Mouse (Mus musculus): Measurements from ENCODE around the gene Cldnd2. TPM values are rescaled to one million over a fixed set of nuclear protein-coding genes. Genes with fewer than 3 reads are reported as not detected.

Gene Cldnd2
- polyA plus RNA-seq, 1 experiment, result 279 TPM

GRCm38 (mm10) chr7:43436341-43437255 is 4.0 kb upstream of the Cldnd2 start, which contains the start of gene Nkg7:
Gene Nkg7, plus strand, starts transcription at chr7:43437073.
- Histone ChIP-seq H3K4me3 (ENCODE audit: control insufficient read depth, low read depth, low read length) (no peak within 1 kb of the TSS), H3K27ac (ENCODE audit: control insufficient read depth, insufficient read depth, low read depth, low read length) (no peak within 1 kb of the TSS), H3K36me3 (ENCODE audit: control insufficient read depth, insufficient read depth, low read length) (no peaks in the 10 kb centered on the region), H3K4me1 (ENCODE audit: control insufficient read depth, insufficient read depth, low read length) (no peaks in the 10 kb centered on the region), H3K27me3 (ENCODE audit: control insufficient read depth, insufficient read depth, low read length) (no peaks in the 10 kb centered on the region)
- TF ChIP-seq CTCF (IDR thresholded peaks at IDR 0.05; ENCODE audit: control insufficient read depth, insufficient read depth, insufficient replicate concordance, low read depth, low read length), result no peak
- no peak for TF ChIP-seq POLR2A (IDR thresholded peaks at IDR 0.05; ENCODE audit: control insufficient read depth, low read depth, low read length)

- Histone ChIP-seq H3K4me1 (ENCODE audit: control insufficient read depth, insufficient read depth, low read length) (peaks cover 15% of the 10 kb centered on the region), H3K36me3 (ENCODE audit: control insufficient read depth, insufficient read depth, low read length) (no peaks in the 10 kb centered on the region), H3K27ac (ENCODE audit: control insufficient read depth, insufficient read depth, low read depth, low read length) (no peak overlapping the region), H3K4me3 (ENCODE audit: control insufficient read depth, low read depth, low read length) (no peak overlapping the region), H3K27me3 (ENCODE audit: control insufficient read depth, insufficient read depth, low read length) (no peaks in the 10 kb centered on the region)
- TF ChIP-seq POLR2A (IDR thresholded peaks at IDR 0.05; ENCODE audit: control insufficient read depth, low read depth, low read length), result no peak
- TF ChIP-seq CTCF (IDR thresholded peaks at IDR 0.05; ENCODE audit: control insufficient read depth, insufficient read depth, insufficient replicate concordance, low read depth, low read length), result no peak
These were observed 2.0 kb upstream of the Cldnd2 start for GRCm38 (mm10) chr7:43438611-43439010.

- H3K4me3 ChIP-seq (ENCODE audit: control insufficient read depth, low read depth, low read length), result peak overlapping the region; percentile 89
- no peaks in the 10 kb centered on the region for H3K27me3 ChIP-seq (ENCODE audit: control insufficient read depth, insufficient read depth, low read length)
- no peaks in the 10 kb centered on the region for H3K36me3 ChIP-seq (ENCODE audit: control insufficient read depth, insufficient read depth, low read length)
- H3K4me1 ChIP-seq (ENCODE audit: control insufficient read depth, insufficient read depth, low read length), result peaks cover 22% of the 10 kb centered on the region
- no peak for TF ChIP-seq POLR2A (IDR thresholded peaks at IDR 0.05; ENCODE audit: control insufficient read depth, low read depth, low read length)
- TF ChIP-seq CTCF (IDR thresholded peaks at IDR 0.05; ENCODE audit: control insufficient read depth, insufficient read depth, insufficient replicate concordance, low read depth, low read length), result no peak
- no peak overlapping the region for H3K27ac ChIP-seq (ENCODE audit: control insufficient read depth, insufficient read depth, low read depth, low read length)
These were observed 489 bp downstream of the Cldnd2 start for GRCm38 (mm10) chr7:43441071-43441470.

- Histone ChIP-seq H3K36me3 (ENCODE audit: control insufficient read depth, insufficient read depth, low read length) (no peaks in the 10 kb centered on the region), H3K27ac (ENCODE audit: control insufficient read depth, insufficient read depth, low read depth, low read length) (peak overlapping the region; percentile 90; the same call in 1 of the 2 replicates), H3K4me1 (ENCODE audit: control insufficient read depth, insufficient read depth, low read length) (peaks cover 22% of the 10 kb centered on the region), H3K27me3 (ENCODE audit: control insufficient read depth, insufficient read depth, low read length) (no peaks in the 10 kb centered on the region), H3K4me3 (ENCODE audit: control insufficient read depth, low read depth, low read length) (peak overlapping the region; percentile 89)
- TF ChIP-seq POLR2A (IDR thresholded peaks at IDR 0.05; ENCODE audit: control insufficient read depth, low read depth, low read length) (no peak), CTCF (IDR thresholded peaks at IDR 0.05; ENCODE audit: control insufficient read depth, insufficient read depth, insufficient replicate concordance, low read depth, low read length) (no peak)
These were observed 2.1 kb downstream of the Cldnd2 start for GRCm38 (mm10) chr7:43442684-43443083.

- no peaks in the 10 kb centered on the region for H3K36me3 ChIP-seq (ENCODE audit: control insufficient read depth, insufficient read depth, low read length)
- peak overlapping the region; percentile 89 for H3K4me3 ChIP-seq (ENCODE audit: control insufficient read depth, low read depth, low read length)
- TF ChIP-seq POLR2A (IDR thresholded peaks at IDR 0.05; ENCODE audit: control insufficient read depth, low read depth, low read length) (peak; percentile 50; the same call in 1 of the 2 replicates), CTCF (IDR thresholded peaks at IDR 0.05; ENCODE audit: control insufficient read depth, insufficient read depth, insufficient replicate concordance, low read depth, low read length) (no peak)
- no peaks in the 10 kb centered on the region for H3K27me3 ChIP-seq (ENCODE audit: control insufficient read depth, insufficient read depth, low read length)
- H3K27ac ChIP-seq (ENCODE audit: control insufficient read depth, insufficient read depth, low read depth, low read length), result peak overlapping the region; percentile 90
- peaks cover 22% of the 10 kb centered on the region for H3K4me1 ChIP-seq (ENCODE audit: control insufficient read depth, insufficient read depth, low read length)
These were observed 2.7 kb downstream of the Cldnd2 start for GRCm38 (mm10) chr7:43443126-43443916.

- Histone ChIP-seq H3K27ac (ENCODE audit: control insufficient read depth, insufficient read depth, low read depth, low read length) (peak within 1 kb of the TSS; percentile 90), H3K4me1 (ENCODE audit: control insufficient read depth, insufficient read depth, low read length) (peaks cover 22% of the 10 kb centered on the region), H3K27me3 (ENCODE audit: control insufficient read depth, insufficient read depth, low read length) (no peaks in the 10 kb centered on the region), H3K4me3 (ENCODE audit: control insufficient read depth, low read depth, low read length) (peak within 1 kb of the TSS; percentile 89), H3K36me3 (ENCODE audit: control insufficient read depth, insufficient read depth, low read length) (no peaks in the 10 kb centered on the region)
- TF ChIP-seq POLR2A (IDR thresholded peaks at IDR 0.05; ENCODE audit: control insufficient read depth, low read depth, low read length), result peak; percentile 81
- no peak for TF ChIP-seq CTCF (IDR thresholded peaks at IDR 0.05; ENCODE audit: control insufficient read depth, insufficient read depth, insufficient replicate concordance, low read depth, low read length)
These were observed 3.3 kb downstream of the Cldnd2 start, which contains the start of the genes Etfb and Gm45233 for GRCm38 (mm10) chr7:43443917-43444293. Gene Etfb, plus strand, starts transcription at chr7:43444083. Gene Gm45233, plus strand, starts transcription at chr7:43444128.

GRCm38 (mm10) chr7:43447801-43448200 is 7.2 kb downstream of the Cldnd2 start:
- H3K4me1 ChIP-seq (ENCODE audit: control insufficient read depth, insufficient read depth, low read length), result peaks cover 15% of the 10 kb centered on the region
- no peak overlapping the region for H3K4me3 ChIP-seq (ENCODE audit: control insufficient read depth, low read depth, low read length)
- H3K36me3 ChIP-seq (ENCODE audit: control insufficient read depth, insufficient read depth, low read length), result no peaks in the 10 kb centered on the region
- H3K27me3 ChIP-seq (ENCODE audit: control insufficient read depth, insufficient read depth, low read length), result no peaks in the 10 kb centered on the region
- H3K27ac ChIP-seq (ENCODE audit: control insufficient read depth, insufficient read depth, low read depth, low read length), result no peak overlapping the region
- no peak for TF ChIP-seq CTCF (IDR thresholded peaks at IDR 0.05; ENCODE audit: control insufficient read depth, insufficient read depth, insufficient replicate concordance, low read depth, low read length)
- TF ChIP-seq POLR2A (IDR thresholded peaks at IDR 0.05; ENCODE audit: control insufficient read depth, low read depth, low read length), result no peak

Measured in testis, adult 2 months (tissue).